Mouse (Mus musculus) lung, embryonic 14.5 days (tissue): ENCODE measurements around the gene Megf6. TPM values are rescaled to one million over a fixed set of nuclear protein-coding genes. Genes with fewer than 3 reads are reported as not detected.

Source experiments
- ATAC-seq: fragments of 200-750 bp; cut with Nextera tagmentation; 2 replicates; pipeline ENCODE4 v1.8.0; 2017; ENCODE audit warnings: mild to moderate bottlenecking, moderate TSS enrichment, moderate library complexity; ENCODE audit not compliant: insufficient read depth
- DNase-seq: peaks from one replicate; pipeline ENCODE4 v3.0.0-alpha.2; 2015
- H3K27ac ChIP-seq: fragments of 300-500 bp; sonication (generic); 2 replicates; pipeline ENCODE4 v1.5.1; 2014; ENCODE audit warnings: low read depth, mild to moderate bottlenecking, moderate library complexity
- H3K27me3 ChIP-seq: fragments of 300-500 bp; sonication (generic); 2 replicates; pipeline ENCODE4 v1.6.1; 2014; ENCODE audit warnings: low read length, control low read depth; ENCODE audit not compliant: insufficient read depth
- H3K36me3 ChIP-seq: fragments of 300-500 bp; sonication (generic); 2 replicates; pipeline ENCODE4 v1.6.1; 2014; ENCODE audit warnings: control low read depth; ENCODE audit not compliant: insufficient read depth
- H3K4me1 ChIP-seq: fragments of 300-500 bp; sonication (generic); 2 replicates; pipeline ENCODE4 v1.6.1; 2014; ENCODE audit warnings: antibody characterized with exemption, control low read depth; ENCODE audit not compliant: insufficient read depth
- H3K4me2 ChIP-seq: fragments of 300-500 bp; sonication (generic); 2 replicates; pipeline ENCODE4 v1.6.1; 2014; ENCODE audit warnings: mild to moderate bottlenecking
- H3K4me3 ChIP-seq: fragments of 300-500 bp; sonication (generic); 2 replicates; pipeline ENCODE4 v1.5.1; 2014; ENCODE audit warnings: low read depth, low read length
- H3K9ac ChIP-seq: fragments of 300-500 bp; sonication (generic); 2 replicates; pipeline ENCODE4 v1.6.1; 2014
- H3K9me3 ChIP-seq: fragments of 300-500 bp; sonication (generic); 2 replicates; pipeline ENCODE4 v1.6.1; 2016; ENCODE audit warnings: low read depth, low read length, control low read depth
- CTCF ChIP-seq: IDR thresholded peaks from 2 replicates; pipeline ENCODE4 v1.5.1; 2016; ENCODE audit warnings: antibody characterized with exemption, low read depth
- WGBS: fragments of 180-500 bp; shearing (Covaris S2); extraction: QIAGEN DNeasy Blood & Tissue Kit; methylation state at CpG from one replicate; pipeline ENCODE4 v1.1.7; 2014; 5-methylcytosine and 5-hydroxymethylcytosine counted together
- polyA plus RNA-seq: library from polyadenylated mRNA; unstranded; fragments of >200 nt; fragmentation: Nextera tagmentation; extraction: Ambion mirVana; gene quantifications from 2 replicates; pipeline ENCODE4 v1.2.1, GENCODE M21; 2014

Megf6 gene
- polyA plus RNA-seq, 1 experiment from 2014 or later: 14.8 TPM

GRCm38 (mm10) chr4:154159961-154160537 is 10.5 kb upstream of the Megf6 start:
- Histone ChIP-seq H3K9me3 (no peaks in the 10 kb centered on the region), H3K4me3 (peak overlapping the region; percentile 88), H3K4me1 (peaks cover 6% of the 10 kb centered on the region), H3K27ac (peak overlapping the region; percentile 65), H3K27me3 (no peaks in the 10 kb centered on the region), H3K9ac (peak overlapping the region; percentile 71), H3K36me3 (peaks cover 38% of the 10 kb centered on the region), H3K4me2 (peak overlapping the region; percentile 70)
- TF ChIP-seq CTCF: no peak
- no peak for DNase-seq
- WGBS: 1% methylated on average over 47 of the region's 47 CpGs
- peak; percentile 61 for ATAC-seq

- Histone ChIP-seq H3K9me3 (no peaks in the 10 kb centered on the region), H3K9ac (peak within 1 kb of the TSS; percentile 72), H3K36me3 (peaks cover 32% of the 10 kb centered on the region), H3K27me3 (no peaks in the 10 kb centered on the region), H3K4me3 (peak within 1 kb of the TSS; percentile 88), H3K4me2 (peak within 1 kb of the TSS; percentile 79), H3K4me1 (peaks cover 6% of the 10 kb centered on the region), H3K27ac (peak within 1 kb of the TSS; percentile 65)
- DNase-seq: peak; percentile 98
- ATAC-seq: peak; percentile 96
- under 1% methylated on average over 58 of the region's 75 CpGs for WGBS
- no peak for TF ChIP-seq CTCF
These were observed 9.8 kb upstream of the Megf6 start, which contains the start of gene Tprgl for GRCm38 (mm10) chr4:154160538-154161390. Tprgl (minus strand) TSS chr4:154160666.

DNA sequence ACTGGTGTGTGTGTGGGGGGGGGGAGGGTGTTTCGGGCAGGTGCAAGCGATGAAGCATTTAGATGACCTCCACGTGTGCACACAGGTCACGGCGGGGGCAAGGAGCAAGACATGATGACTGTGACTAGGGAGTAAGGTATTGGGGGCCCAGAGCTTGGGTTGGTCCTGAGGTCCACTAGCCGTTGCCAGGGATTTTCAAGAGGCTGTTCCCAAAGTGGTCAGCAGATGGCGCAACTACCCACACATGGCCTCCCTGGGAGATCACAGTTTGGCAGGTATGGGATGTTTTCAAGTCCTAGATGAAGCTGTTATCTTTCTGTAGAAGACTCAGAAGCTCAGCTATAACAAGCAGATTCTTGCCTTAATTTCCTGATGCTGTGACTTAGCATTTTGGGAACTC is 7.2 kb upstream of the Megf6 start:
- Histone ChIP-seq H3K27ac (no peak overlapping the region), H3K4me3 (no peak overlapping the region), H3K4me2 (no peak overlapping the region), H3K9me3 (no peaks in the 10 kb centered on the region), H3K36me3 (peaks cover 7% of the 10 kb centered on the region), H3K9ac (no peak overlapping the region), H3K4me1 (peaks cover 6% of the 10 kb centered on the region), H3K27me3 (no peaks in the 10 kb centered on the region)
- TF ChIP-seq CTCF: peak; percentile 86
- ATAC-seq (no peak), DNase-seq (peak; percentile 92)
- 12% methylated on average over 7 of the region's 7 CpGs for WGBS

GRCm38 (mm10) chr4:154167053-154167452 is 3.5 kb upstream of the Megf6 start:
- no peak overlapping the region for H3K27ac ChIP-seq
- 25% methylated on average over 5 of the region's 5 CpGs for WGBS
- peak; percentile 79 for TF ChIP-seq CTCF

DNA sequence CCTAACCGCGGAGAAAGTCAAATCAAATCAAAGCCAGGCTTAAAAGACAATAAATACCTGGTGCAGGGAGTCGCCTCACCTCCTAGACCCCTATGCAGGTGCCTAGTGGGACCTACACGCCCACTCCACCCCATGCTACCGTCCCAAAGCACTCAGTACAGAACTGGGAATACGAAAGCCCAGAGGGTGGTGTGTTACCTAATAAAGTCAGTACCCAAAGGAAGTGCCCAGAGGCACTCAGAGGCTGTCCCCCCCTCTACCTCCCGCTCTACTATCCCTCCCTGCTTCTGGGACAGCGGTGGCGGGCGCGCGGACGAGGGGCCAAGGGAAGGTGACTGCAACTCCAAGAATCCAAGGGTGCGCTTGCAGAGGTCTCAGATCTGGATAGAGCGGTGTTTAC is 509 bp upstream of the Megf6 start:
- Histone ChIP-seq H3K36me3 (no peaks in the 10 kb centered on the region), H3K27me3 (peaks cover 48% of the 10 kb centered on the region), H3K9me3 (no peaks in the 10 kb centered on the region), H3K9ac (0 out of 2 replicates have a peak overlapping the region, but pooled peaks have one; percentile 23), H3K27ac (no peak overlapping the region), H3K4me3 (peak overlapping the region; percentile 52), H3K4me2 (peak overlapping the region; percentile 88), H3K4me1 (0 out of 2 replicates have a peak, but pooled peaks cover 3% of the 10 kb centered on the region)
- peak; percentile 26; the same call in 1 of the 2 replicates for ATAC-seq
- 2% methylated on average over 15 of the region's 15 CpGs for WGBS
- DNase-seq: no peak
- TF ChIP-seq CTCF: no peak

More at GRCm38 (mm10) chr4:154167053-154167452, 3.5 kb upstream of the Megf6 start:
- ATAC-seq: no peak
- no peaks in the 10 kb centered on the region for H3K36me3 ChIP-seq
- H3K9ac ChIP-seq: no peak overlapping the region
- no peaks in the 10 kb centered on the region for H3K9me3 ChIP-seq
- H3K4me3 ChIP-seq: no peak overlapping the region
- peak; percentile 82 for DNase-seq
- H3K4me1 ChIP-seq: 0 out of 2 replicates have a peak, but pooled peaks cover 3% of the 10 kb centered on the region
- H3K27me3 ChIP-seq: peaks cover 36% of the 10 kb centered on the region
- H3K4me2 ChIP-seq: no peak overlapping the region

- ATAC-seq (peak; percentile 30), DNase-seq (peak; percentile 36)
- H3K27me3 ChIP-seq: peaks cover 48% of the 10 kb centered on the region
These were observed 811 bp downstream of the Megf6 start for GRCm38 (mm10) chr4:154171151-154171930.

More at GRCm38 (mm10) chr4:154171151-154171930, 811 bp downstream of the Megf6 start:
- no peaks in the 10 kb centered on the region for H3K9me3 ChIP-seq
- H3K4me1 ChIP-seq: 0 out of 2 replicates have a peak, but pooled peaks cover 3% of the 10 kb centered on the region
- H3K4me3 ChIP-seq: peak overlapping the region; percentile 52
- TF ChIP-seq CTCF: no peak
- H3K27ac ChIP-seq: no peak overlapping the region
- peak overlapping the region; percentile 88 for H3K4me2 ChIP-seq
- H3K36me3 ChIP-seq: no peaks in the 10 kb centered on the region
- peak overlapping the region; percentile 21 for H3K9ac ChIP-seq
- WGBS: 1% methylated on average over 37 of the region's 37 CpGs
